ENCODE assay signal across 8 mouse cellular contexts in the genomic region with DNA sequence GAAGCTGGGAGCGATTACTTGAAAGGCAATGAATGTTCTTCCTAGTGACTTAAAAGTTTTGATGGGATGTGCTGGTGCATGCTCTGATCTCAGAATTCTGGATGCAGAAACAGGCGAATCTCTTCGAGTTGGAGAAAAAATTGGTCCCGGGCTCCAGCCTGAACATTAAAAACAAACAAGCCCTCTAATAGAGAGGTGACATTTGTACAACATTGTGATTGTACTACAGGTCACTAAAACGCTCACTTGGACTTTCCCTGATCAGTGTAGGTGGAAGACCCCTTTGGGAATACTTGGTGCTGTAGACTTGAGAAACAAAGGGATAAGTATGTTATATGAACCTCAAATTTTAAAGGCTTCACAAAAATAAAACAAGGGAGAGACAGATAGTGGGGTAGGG. TPM values are rescaled to one million over a fixed set of nuclear protein-coding genes. Genes with fewer than 3 reads are reported as not detected.
DNase-seq lines count a peak whose midpoint lies in the region; ATAC-seq and TF ChIP-seq lines count a peak whose summit lies in the region.

No protein-coding gene starts in this region.

- H3K4me2 ChIP-seq in embryonic facial prominence, embryonic 12.5 days (replicated peaks), result peak overlapping the region; percentile 75
- H3K4me2 ChIP-seq in hindbrain, postnatal 0 days (ENCODE audit: low read depth, low read length), result peak overlapping the region; percentile 93
- H3K4me2 ChIP-seq in midbrain, postnatal 0 days (ENCODE audit: low read depth, low read length, poor library complexity, severe bottlenecking), result peak overlapping the region; percentile 78

- peaks cover 14% of the 10 kb centered on the region for H3K36me3 ChIP-seq in embryonic facial prominence, embryonic 12.5 days
- peaks cover 7% of the 10 kb centered on the region; the same call in 1 of the 2 replicates for H3K36me3 ChIP-seq in hindbrain, postnatal 0 days (ENCODE audit: insufficient read depth, low read length)
- H3K36me3 ChIP-seq in midbrain, postnatal 0 days (ENCODE audit: insufficient read depth, low read length), result peaks cover 10% of the 10 kb centered on the region

- no peak for ATAC-seq in embryonic facial prominence, embryonic 12.5 days (ENCODE audit: insufficient number of reproducible peaks, insufficient read depth, low FRiP score, low TSS enrichment)
- ATAC-seq in hindbrain, postnatal 0 days, result no peak
- ATAC-seq in midbrain, postnatal 0 days (ENCODE audit: low FRiP score), result no peak

- no peaks in the 10 kb centered on the region for H3K27me3 ChIP-seq in embryonic facial prominence, embryonic 12.5 days
- no peaks in the 10 kb centered on the region for H3K27me3 ChIP-seq in hindbrain, postnatal 0 days (ENCODE audit: insufficient read depth, low read length)
- no peaks in the 10 kb centered on the region for H3K27me3 ChIP-seq in midbrain, postnatal 0 days (ENCODE audit: insufficient read depth, low read length)

- peak overlapping the region; percentile 63 for H3K9ac ChIP-seq in embryonic facial prominence, embryonic 12.5 days
- peak overlapping the region; percentile 84 for H3K9ac ChIP-seq in hindbrain, postnatal 0 days (replicated peaks; ENCODE audit: low read length)
- H3K9ac ChIP-seq in midbrain, postnatal 0 days (replicated peaks; ENCODE audit: low read length, poor library complexity, severe bottlenecking), result peak overlapping the region; percentile 90

- TF ChIP-seq CTCF in layer of hippocampus, adult 2 months (conservative IDR thresholded peaks at IDR 0.05), result no peak
- no peak for TF ChIP-seq CTCF in hindbrain, postnatal 0 days (IDR thresholded peaks at IDR 0.05; ENCODE audit: low read depth)
- no peak for TF ChIP-seq CTCF in midbrain, postnatal 0 days (IDR thresholded peaks at IDR 0.05)

- 37% methylated on average over 5 of the region's 5 CpGs for WGBS in embryonic facial prominence, embryonic 12.5 days
- WGBS in hindbrain, postnatal 0 days, result 26% methylated on average over 5 of the region's 5 CpGs
- WGBS in midbrain, postnatal 0 days, result 22% methylated on average over 5 of the region's 5 CpGs

- no peak for DNase-seq in layer of hippocampus, adult 2 months (ENCODE audit: low spot score in 2 of 2)
- DNase-seq in layer of hippocampus, postnatal 36 days, result no peak
- no peak for DNase-seq in hindbrain, postnatal 0 days (ENCODE audit: low spot score)
- DNase-seq in midbrain, postnatal 0 days (ENCODE audit: low spot score), result no peak
- DNase-seq in right cerebral cortex, adult 2 months (ENCODE audit: low spot score in 2 of 2), result no peak
- DNase-seq in urinary bladder, postnatal 14 days (ENCODE audit: low spot score), result no peak
- no peak for DNase-seq in cerebellum, adult 11 months

- H3K27ac ChIP-seq in layer of hippocampus, adult 2 months, result peak overlapping the region; percentile 93; the same call in 1 of the 2 replicates
- H3K27ac ChIP-seq in embryonic facial prominence, embryonic 12.5 days, result peak overlapping the region; percentile 98
- peak overlapping the region; percentile 97 for H3K27ac ChIP-seq in hindbrain, postnatal 0 days
- peak overlapping the region; percentile 83; the same call in 1 of the 2 replicates for H3K27ac ChIP-seq in midbrain, postnatal 0 days (ENCODE audit: low read depth, low read length)

- no peaks in the 10 kb centered on the region for H3K9me3 ChIP-seq in embryonic facial prominence, embryonic 12.5 days
- H3K9me3 ChIP-seq in hindbrain, postnatal 0 days (ENCODE audit: low read length), result no peaks in the 10 kb centered on the region
- no peaks in the 10 kb centered on the region for H3K9me3 ChIP-seq in midbrain, postnatal 0 days (ENCODE audit: low read length)

- peak overlapping the region; percentile 76 for H3K4me3 ChIP-seq in layer of hippocampus, adult 2 months
- H3K4me3 ChIP-seq in embryonic facial prominence, embryonic 12.5 days, result peak overlapping the region; percentile 80
- H3K4me3 ChIP-seq in hindbrain, postnatal 0 days (ENCODE audit: low read length), result peak overlapping the region; percentile 80
- peak overlapping the region; percentile 80 for H3K4me3 ChIP-seq in midbrain, postnatal 0 days (ENCODE audit: low read depth, low read length)

- peaks cover 16% of the 10 kb centered on the region for H3K4me1 ChIP-seq in embryonic facial prominence, embryonic 12.5 days
- peaks cover 5% of the 10 kb centered on the region; the same call in 1 of the 2 replicates for H3K4me1 ChIP-seq in hindbrain, postnatal 0 days (ENCODE audit: insufficient read depth, low read length)
- peaks cover 7% of the 10 kb centered on the region; the same call in 1 of the 2 replicates for H3K4me1 ChIP-seq in midbrain, postnatal 0 days (ENCODE audit: insufficient read depth, low read length)

RNA-seq across cellular contexts. Expression of a gene that starts 1.8 kb away (rescaled TPM):
- 10 to 100 TPM; 12.2 to 15.5 TPM for total RNA-seq in layer of hippocampus, adult 2 months (2021)
- 10 to 100 TPM; 12.8 to 17.3 TPM for total RNA-seq in layer of hippocampus, postnatal 36 days (2021)
- 31.9 and 34.1 TPM in 2 replicates for polyA plus RNA-seq in embryonic facial prominence, embryonic 12.5 days (2016; fragmentation: Nextera tagmentation; extraction: Ambion mirVana)
- 58.7 and 61.8 TPM in 2 replicates for total RNA-seq in hindbrain, postnatal 0 days (2014; rRNA removed)
- polyA plus RNA-seq in hindbrain, postnatal 0 days (2015; fragmentation: Nextera tagmentation; extraction: Ambion mirVana), result 14.9 and 18.0 TPM in 2 replicates
- total RNA-seq in midbrain, postnatal 0 days (2014; rRNA removed), result 50.7 and 73.4 TPM in 2 replicates
- polyA plus RNA-seq in midbrain, postnatal 0 days (2015; fragmentation: Nextera tagmentation; extraction: Ambion mirVana), result 19.1 and 22.3 TPM in 2 replicates

RNA-seq across cellular contexts. Expression of a gene that starts 18.9 kb away (rescaled TPM):
- 10 to 100 TPM; 60.8 to 63.2 TPM for total RNA-seq in layer of hippocampus, adult 2 months (2021)
- total RNA-seq in layer of hippocampus, postnatal 36 days (2021), result 10 to 100 TPM; 67.5 to 80.3 TPM
- 78.5 and 85.9 TPM in 2 replicates for polyA plus RNA-seq in embryonic facial prominence, embryonic 12.5 days (2016; fragmentation: Nextera tagmentation; extraction: Ambion mirVana)
- 86.7 and 89.5 TPM in 2 replicates for total RNA-seq in hindbrain, postnatal 0 days (2014; rRNA removed)
- polyA plus RNA-seq in hindbrain, postnatal 0 days (2015; fragmentation: Nextera tagmentation; extraction: Ambion mirVana), result 59.1 and 59.2 TPM in 2 replicates
- total RNA-seq in midbrain, postnatal 0 days (2014; rRNA removed), result 77.5 and 78.3 TPM in 2 replicates
- polyA plus RNA-seq in midbrain, postnatal 0 days (2015; fragmentation: Nextera tagmentation; extraction: Ambion mirVana), result 64.5 and 64.6 TPM in 2 replicates

RNA-seq across cellular contexts. Expression of a gene that starts 20.9 kb away (rescaled TPM):
- total RNA-seq in layer of hippocampus, adult 2 months (2021), result 10 to 100 TPM; 91.5 to 93.8 TPM
- total RNA-seq in layer of hippocampus, postnatal 36 days (2021), result 10 to 100 TPM; 97.4 to 99.4 TPM
- 346 and 376 TPM in 2 replicates for polyA plus RNA-seq in embryonic facial prominence, embryonic 12.5 days (2016; fragmentation: Nextera tagmentation; extraction: Ambion mirVana)
- total RNA-seq in hindbrain, postnatal 0 days (2014; rRNA removed), result 109 and 179 TPM in 2 replicates
- 224 and 236 TPM in 2 replicates for polyA plus RNA-seq in hindbrain, postnatal 0 days (2015; fragmentation: Nextera tagmentation; extraction: Ambion mirVana)
- 123 and 126 TPM in 2 replicates for total RNA-seq in midbrain, postnatal 0 days (2014; rRNA removed)
- polyA plus RNA-seq in midbrain, postnatal 0 days (2015; fragmentation: Nextera tagmentation; extraction: Ambion mirVana), result 175 and 201 TPM in 2 replicates

RNA-seq across cellular contexts. Expression of a gene that starts 26.5 kb away (rescaled TPM):
- total RNA-seq in layer of hippocampus, adult 2 months (2021), result 1 to 10 TPM; 2.0 TPM
- total RNA-seq in layer of hippocampus, postnatal 36 days (2021), result 1 to 10 TPM; 2.0 to 2.3 TPM
- polyA plus RNA-seq in embryonic facial prominence, embryonic 12.5 days (2016; fragmentation: Nextera tagmentation; extraction: Ambion mirVana), result 248 and 252 TPM in 2 replicates
- total RNA-seq in hindbrain, postnatal 0 days (2014; rRNA removed), result 8.1 and 9.3 TPM in 2 replicates
- 10.3 and 10.5 TPM in 2 replicates for polyA plus RNA-seq in hindbrain, postnatal 0 days (2015; fragmentation: Nextera tagmentation; extraction: Ambion mirVana)
- 7.4 and 11.8 TPM in 2 replicates for total RNA-seq in midbrain, postnatal 0 days (2014; rRNA removed)
- polyA plus RNA-seq in midbrain, postnatal 0 days (2015; fragmentation: Nextera tagmentation; extraction: Ambion mirVana), result 9.0 and 9.8 TPM in 2 replicates

RNA-seq across cellular contexts. Expression of a gene that starts 34.5 kb away (rescaled TPM):
- 10 to 100 TPM; 17.0 to 17.7 TPM for total RNA-seq in layer of hippocampus, adult 2 months (2021)
- total RNA-seq in layer of hippocampus, postnatal 36 days (2021), result 10 to 100 TPM; 10.1 to 13.6 TPM
- 13.7 and 14.2 TPM in 2 replicates for polyA plus RNA-seq in embryonic facial prominence, embryonic 12.5 days (2016; fragmentation: Nextera tagmentation; extraction: Ambion mirVana)
- 3.0 and 14.6 TPM in 2 replicates for total RNA-seq in hindbrain, postnatal 0 days (2014; rRNA removed)
- polyA plus RNA-seq in hindbrain, postnatal 0 days (2015; fragmentation: Nextera tagmentation; extraction: Ambion mirVana), result 16.5 and 17.4 TPM in 2 replicates
- total RNA-seq in midbrain, postnatal 0 days (2014; rRNA removed), result 1.4 and 12.3 TPM in 2 replicates
- polyA plus RNA-seq in midbrain, postnatal 0 days (2015; fragmentation: Nextera tagmentation; extraction: Ambion mirVana), result 14.3 and 17.6 TPM in 2 replicates
